Mouse (Mus musculus): ENCODE data around the gene Zfp451.
A peak's percentile ranks its signal among the peaks of the same experiment; 100 is the strongest.
"Not testable (repeated sequence)": the region's sequence is repeated elsewhere in the genome, so short reads cannot be mapped to it uniquely, and the experiment has no call there.

Gene Zfp451

DNA sequence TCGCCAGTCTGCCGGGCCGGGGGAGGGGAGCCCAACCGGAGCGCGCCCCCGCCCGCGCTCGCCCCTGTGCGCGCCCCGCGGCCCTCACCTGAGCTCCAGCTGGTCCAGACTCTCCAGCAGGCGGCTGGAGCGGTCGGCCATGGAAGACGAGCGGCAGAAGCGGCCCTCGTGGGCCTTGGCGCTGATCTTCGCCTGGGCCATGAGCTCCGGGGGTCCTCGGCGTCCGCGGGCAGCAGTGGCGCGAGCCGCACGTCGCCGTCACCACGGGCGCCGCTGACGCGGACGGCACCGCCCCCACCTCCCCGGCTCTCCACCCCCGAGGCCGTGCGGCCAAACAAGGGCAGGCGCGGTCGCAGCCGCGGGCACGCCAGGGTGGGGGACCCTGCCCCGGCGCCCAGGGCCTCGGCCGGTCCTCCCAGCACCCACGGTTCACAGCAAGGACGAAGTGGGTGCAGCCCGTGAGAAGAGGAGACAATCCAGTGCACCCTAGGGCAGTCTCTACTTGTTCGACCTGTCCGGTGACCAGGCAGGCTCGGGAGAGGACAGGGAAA, 56.8 kb downstream of the Zfp451 start, which contains the start of gene Bag2:
TSS of gene Bag2 (minus strand) at position 305 of the 551 bp plus-strand sequence.
- peak; percentile 61 for DNase-seq (ENCODE audit: low read depth)

DNA sequence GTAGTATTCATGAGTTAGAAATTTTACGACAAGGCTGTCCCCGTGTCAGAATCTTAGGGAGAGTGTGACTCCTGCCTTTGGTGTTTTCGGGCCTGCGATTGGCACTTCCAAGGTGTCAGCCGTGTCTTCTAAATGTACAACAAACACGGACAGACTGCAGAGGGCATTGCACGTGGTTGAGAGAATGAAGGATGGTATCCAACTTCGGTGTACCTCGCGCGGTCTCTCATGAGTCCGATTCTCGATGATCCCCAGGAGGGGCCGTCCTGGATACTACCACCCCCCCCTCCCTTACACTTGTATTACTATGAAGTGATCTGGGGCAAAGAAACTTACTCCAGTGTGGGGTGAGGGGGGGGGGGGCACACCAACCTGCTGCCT, 57.4 kb downstream of the Zfp451 start:
- peak; percentile 41 for DNase-seq (ENCODE audit: low read depth)

DNA sequence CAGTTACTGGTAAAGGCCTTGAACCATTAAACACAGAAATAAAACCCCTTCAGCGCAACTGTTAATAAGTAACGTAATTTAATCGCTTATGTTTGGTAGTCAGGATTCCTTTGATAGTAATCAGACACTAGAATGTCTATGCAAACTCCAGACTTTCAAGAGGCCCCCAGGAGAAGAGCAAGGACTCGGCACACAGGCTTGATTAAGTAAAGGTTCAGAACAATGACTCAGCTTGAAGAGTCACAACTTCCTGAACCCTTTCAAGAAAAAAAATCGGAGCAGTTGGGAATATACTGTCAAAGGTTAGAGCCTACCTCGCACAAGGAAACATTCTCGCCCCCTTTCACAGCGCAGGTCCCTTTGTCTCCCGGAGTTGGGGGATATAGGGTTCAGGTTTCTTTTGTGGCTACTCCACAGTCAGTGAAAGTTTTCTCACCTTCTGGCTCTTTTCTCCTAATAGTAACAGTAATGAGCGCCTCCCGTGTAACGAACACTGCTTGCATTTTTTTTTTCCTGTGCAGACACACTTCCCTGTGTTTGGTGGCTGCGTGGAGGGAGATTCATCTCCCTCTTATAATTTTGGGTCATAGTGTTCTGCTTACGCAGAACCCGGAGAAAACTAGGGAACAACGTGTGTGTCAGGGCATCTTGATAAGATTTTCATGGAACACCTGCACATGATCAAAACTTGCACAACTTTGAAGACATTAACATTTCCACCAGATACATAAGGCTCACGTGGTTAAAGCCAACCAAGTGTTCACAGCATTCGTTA, 58.0 kb downstream of the Zfp451 start:
- DNase-seq (ENCODE audit: low read depth): peak; percentile 4

DNA sequence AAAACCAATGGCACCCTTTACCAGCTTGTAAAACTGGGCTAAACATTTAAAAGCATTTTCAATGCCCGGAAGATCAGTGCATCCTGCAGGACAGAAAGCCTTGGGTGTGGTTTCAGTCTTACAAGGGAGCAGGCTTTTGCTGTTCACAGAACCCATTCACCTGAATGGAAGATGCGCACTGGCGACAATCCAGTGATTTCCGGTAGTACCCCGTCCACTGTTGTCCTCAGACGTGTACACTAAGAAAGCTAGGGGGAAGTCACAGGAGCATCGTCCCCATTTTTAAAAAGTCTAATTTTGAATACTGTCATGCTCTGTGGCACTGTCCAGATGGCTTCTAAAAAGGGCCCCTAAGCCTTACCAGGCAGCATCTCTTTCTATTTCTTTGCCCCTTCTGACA, 58.6 kb downstream of the Zfp451 start:
- no peak for DNase-seq (ENCODE audit: low read depth)

DNA sequence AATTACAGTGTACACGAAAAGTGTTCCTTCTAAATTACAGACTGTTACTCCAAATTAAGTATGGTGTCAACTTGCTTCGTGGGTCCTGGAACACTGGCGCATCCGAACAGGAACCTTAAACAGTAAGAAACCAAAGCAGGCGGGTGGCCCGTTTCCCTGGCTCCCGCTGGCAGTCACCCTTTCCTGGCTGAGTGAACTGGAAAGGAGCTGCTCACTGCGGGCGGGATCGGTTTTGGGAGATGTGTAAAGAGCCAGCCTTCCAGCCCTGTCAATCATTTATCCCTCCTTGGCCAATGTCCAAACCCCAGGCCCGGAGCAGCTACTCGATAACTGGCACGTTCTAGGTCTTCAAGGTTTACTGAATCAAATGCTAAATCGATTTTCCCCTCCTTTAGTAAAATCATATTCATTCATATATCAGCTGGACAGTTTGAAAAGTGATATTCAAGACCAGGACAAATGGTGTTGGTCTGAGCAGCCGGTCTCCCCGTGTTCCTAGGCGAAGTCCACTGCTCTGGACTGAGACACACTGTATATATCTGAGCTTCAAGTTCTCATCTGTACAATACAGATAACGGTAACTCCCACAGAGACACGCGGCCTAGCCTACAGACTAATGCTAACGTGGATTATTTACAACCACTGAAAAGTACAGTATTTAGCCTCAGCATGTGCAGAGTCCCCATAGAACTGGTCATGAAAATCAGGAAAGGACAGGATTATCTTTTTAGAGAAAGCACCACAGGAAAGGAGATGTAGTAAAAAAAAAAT, 59.2 kb downstream of the Zfp451 start:
- DNase-seq (ENCODE audit: low read depth): no peak

DNA sequence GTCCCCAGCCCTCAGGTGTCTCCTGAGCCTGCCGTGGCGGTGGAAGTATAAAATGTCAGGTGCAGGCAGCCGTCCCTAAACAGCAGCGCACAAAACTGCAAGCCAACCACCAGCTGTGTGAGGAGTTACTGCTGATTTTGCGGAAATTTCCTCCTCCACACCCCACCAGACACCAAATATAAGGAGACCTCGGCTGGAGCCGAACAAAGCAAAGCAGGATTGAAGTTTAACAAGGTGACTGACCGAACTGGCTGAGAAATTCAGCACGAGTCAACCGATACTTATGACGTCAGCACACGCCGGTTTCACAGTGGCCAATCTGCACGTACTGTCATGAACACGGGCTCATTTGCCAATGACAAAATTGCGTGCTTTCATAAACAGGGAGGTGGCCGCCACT, 60.3 kb downstream of the Zfp451 start:
- no peak for DNase-seq (ENCODE audit: low read depth)

DNA sequence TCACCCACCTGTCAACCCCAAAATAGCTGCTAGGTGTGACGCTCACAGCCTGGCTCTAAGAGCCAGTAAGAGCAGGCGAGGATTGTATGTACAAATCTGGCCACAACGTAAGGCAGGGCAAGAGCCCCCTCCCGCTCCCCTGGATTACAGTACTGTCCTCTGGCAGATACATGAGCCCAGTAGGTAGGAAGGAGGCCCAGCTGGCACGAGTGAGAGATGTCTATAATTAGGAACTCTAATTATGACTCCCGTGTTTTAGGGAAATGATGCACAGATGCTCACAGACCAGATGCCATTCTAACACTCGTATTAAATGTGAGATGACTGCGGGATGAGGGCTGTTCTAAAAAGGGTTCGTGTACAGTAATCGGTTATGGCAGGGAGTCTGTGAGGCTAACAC, 63.1 kb downstream of the Zfp451 start:
- DNase-seq (ENCODE audit: low read depth): no peak

DNA sequence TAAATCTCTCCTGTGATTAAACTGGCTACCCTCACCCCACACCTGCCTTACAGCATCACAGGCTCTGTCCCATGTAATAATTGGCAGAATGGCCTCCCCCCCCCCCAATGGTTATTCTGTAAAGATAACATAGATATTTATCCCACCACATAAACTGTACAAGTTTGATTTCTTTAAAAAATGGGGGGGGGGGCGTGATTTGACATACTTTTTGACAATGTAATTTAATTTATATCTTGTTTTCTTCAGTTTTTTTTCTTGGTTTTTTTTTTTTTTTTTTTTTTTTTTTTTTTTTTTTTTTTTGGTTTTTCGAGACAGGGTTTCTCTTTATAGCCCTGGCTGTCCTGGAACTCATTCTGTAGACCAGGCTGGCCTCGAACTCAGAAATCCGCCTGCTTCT, 64.7 kb downstream of the Zfp451 start:
- not testable (repeated sequence) for DNase-seq (ENCODE audit: low read depth)

DNA sequence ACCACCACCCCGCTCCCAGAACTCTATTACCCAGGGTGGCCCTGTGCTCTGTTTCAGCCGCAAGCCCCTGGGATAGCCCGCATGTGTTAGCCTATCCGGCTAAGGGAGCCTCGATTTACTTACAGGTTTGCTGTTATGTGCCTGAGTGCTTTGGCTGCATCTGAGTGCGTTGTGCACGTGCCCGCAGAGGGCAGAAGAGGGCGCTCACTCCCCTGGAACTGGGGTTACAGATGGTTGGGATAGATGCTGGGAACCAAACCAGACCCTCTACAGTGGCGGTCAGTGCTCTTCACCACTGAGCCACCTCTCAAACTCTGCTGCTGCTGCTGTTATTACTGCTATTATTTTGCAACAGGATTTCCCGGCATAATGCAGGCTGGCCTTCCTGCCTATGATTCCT, 65.3 kb downstream of the Zfp451 start:
- no peak for DNase-seq (ENCODE audit: low read depth)

DNA sequence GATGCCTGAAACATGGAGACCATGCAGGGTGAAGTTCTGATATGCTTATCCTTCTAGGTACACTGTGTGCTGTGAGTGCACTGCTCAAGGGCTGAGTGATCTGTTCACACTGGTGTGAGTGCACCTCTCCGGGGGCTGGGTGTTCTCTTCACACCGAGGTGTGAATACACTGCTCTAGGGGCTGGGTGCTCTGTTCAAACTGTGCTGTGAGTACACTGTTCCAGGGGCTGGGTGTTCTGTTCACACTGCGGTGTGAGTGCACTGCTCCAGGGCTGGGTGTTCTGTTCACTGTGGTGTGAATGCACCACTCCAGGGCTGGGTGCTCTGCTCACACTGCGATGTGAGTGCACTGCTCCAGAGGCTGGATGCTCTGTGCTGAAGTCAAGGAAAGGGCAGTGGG, 68.5 kb downstream of the Zfp451 start:
- DNase-seq (ENCODE audit: low read depth): no peak

DNA sequence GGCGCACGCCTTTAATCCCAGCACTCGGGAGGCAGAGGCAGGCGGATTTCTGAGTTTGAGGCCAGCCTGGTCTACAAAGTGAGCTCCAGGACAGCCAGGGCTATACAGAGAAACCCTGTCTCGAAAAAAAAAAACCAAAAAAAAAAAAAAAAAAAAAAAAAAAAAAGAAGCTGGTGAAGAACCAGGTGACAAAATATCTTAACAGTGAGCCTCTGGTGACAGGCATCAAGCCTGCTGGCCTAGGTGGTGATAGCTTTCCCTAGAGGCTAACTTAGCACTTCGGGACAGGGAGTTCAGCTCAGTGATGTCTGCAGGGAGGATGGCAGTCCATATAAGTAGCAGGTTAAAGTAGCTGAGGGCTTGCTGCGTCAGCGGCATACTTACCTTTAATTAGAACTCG, 69.6 kb downstream of the Zfp451 start:
- DNase-seq (ENCODE audit: low read depth): not testable (repeated sequence)

DNA sequence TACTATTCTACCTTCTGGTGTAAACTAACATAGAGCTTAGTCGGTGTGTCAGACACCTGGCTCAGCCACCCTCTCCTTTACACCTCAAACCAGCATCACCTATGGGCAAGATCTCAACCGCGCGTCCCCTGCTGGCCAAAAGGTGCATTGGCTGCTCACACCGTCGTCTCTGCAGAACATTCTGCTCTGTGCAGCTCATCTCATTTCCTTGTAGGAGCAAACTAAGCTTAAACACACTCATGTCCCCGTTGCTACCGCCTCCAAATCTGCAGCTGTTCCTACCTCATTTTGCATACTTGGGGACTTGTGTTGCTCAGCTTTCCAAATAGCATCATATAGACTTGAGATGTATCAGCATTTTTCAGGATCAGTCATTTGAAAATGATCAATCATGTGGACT, 71.5 kb downstream of the Zfp451 start:
- DNase-seq (ENCODE audit: low read depth): peak; percentile 67

DNA sequence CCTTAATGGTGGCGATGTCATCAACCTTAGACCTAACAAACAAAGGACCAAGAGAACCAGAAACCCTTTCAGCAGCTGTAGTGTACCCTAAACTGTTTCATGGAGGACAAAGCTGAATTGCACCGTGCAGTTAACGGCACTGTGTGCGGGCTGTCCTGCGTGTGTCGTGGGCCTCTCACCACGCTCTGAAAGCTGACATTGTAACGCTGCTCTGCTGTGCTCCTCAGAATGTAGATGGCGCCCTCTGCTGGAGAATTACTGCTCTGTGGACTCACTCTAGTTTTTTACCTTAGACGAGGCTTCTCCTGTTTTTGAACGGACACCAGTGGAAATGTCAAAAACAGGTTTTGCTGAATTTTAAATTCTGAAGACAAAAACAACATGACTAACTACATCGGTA, 75.1 kb downstream of the Zfp451 start:
- DNase-seq (ENCODE audit: low read depth): peak; percentile 90

DNA sequence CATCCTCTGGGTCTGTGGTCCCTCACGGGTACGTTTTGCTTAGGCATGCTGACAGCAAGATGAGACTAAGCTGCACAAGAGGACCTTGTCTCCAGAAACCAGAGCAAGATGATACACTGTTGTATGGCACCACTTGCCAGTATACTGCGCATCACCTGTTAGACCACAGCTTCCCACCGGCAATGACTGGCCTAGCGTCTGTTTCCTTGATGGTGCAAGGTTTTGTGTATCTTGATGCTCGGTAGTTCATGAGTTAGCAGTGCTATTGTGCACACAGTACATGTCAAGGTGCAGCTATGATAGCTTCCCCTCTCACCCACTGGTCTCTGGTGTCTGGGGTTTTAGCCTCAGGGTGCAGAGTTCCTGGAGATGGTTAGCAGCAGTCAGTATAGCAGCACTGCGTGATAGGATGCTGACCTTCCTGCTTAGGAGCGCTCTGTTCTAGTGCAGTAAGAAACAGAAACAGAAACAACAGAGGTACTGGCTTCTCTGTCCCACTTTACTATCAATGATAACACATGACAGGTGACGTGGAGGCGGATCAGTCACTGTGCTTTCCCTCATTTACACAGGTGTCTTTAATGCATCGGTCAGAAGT, 75.6 kb downstream of the Zfp451 start:
- DNase-seq (ENCODE audit: low read depth): no peak

DNA sequence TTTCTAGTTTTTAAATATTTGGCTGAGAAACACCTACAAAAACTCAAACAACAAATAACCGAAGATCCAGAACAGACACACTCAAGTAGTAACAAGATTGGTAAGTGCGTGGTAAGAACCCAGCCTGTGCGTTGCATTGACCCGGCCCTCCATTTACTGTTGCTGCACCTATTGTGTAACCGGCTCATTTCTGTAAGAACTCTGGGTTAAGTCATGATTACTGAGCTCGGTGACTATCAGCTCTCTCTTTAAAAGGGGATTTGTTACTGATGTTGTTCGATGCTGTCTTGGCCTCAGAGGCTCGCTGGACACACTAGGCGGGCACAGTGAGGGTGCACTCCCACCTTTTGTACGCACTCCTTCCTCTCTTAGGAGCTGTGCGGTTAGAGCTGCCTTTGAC, 76.1 kb downstream of the Zfp451 start:
- no peak for DNase-seq (ENCODE audit: low read depth)

DNA sequence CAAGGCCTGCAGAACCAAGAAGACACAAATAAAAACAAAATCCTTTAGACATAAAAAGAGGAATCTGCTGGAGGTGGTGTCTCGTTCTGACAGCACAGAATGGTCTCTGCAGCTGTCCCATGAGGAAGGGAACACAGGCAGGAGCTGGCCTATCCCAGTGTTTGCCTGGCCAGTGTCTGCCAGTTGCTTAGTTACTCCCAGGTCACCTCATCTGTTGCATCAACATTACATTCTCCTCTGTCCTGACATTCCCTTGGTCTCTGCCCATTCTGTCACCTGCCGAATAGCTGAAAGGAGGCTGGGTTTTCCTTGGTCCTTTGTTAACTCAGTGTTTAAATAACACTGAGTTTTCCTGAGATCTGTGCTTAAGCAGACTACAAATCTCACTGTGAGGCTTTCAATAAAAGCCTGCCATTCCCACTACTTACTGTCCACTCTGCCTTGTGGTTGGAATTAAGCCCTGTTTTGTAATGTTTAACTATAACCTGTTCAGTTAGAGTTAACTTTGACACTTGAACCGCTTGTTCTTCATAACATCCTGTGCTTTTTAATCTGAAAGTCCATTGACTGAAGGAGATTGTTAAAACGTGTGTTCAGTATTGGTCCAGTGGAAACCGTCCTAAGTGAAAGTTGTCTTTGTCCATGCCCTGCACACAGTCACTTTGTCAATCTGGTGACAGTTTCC, 80.3 kb downstream of the Zfp451 start:
- DNase-seq (ENCODE audit: low read depth): no peak

DNA sequence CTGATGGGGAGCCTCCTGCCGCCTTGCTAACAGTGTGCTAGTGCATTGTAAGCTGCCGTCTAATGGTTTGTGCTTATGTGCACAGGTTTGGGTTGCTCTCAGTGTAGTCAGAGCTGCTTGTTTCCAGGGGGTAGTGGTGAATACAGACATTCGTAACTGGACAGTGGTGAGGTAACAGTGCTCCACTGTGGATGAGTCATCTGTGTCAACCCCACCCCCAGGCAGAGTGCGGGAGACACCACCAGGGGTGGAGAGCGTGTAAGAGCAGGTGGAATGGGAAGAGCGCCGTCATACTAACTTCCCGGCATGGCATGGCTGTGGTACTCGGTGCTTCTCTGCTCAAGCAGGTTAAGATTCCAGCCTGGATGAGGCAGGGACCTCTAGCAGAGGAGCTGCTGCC, 81.4 kb downstream of the Zfp451 start:
- DNase-seq (ENCODE audit: low read depth): no peak

DNA sequence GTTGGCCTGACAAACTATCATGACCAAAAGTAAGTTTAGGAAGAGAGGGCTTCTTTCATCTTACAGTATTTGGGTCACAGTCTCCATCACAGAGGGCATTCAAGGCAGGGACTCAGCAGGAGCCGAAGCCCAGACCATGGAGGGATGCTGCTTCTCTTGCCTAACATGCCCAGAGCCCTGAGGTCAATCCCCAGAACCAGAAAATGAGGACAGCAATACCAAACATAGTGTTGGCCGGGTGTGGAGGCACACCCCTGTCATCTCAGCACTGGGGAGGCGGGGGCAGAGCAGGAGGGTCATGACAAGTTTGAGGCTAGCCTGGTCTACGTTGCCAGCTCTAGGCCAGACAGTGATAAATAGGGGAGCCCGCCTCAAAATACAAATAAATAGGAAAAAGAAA, 89.3 kb downstream of the Zfp451 start:
- no peak for DNase-seq (ENCODE audit: low read depth)

DNA sequence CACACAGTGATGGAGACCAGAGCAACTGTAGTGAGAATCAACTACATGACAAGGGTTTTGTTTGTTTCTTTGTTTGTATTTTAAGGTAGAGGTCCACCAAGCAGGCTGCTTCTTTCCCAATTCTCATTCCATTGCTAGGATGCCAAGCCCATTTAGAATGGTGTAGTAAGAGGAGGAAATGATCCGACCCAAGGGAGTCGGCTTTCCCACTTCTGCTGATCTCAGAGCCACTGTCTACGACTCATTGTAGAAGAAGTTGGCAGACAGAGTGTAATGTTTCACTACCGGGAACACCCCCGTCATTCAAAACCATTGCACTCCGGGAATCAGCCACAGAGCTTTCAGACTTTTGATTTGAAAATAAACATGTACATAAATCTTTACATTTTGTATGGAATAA, 89.9 kb downstream of the Zfp451 start:
- no peak for DNase-seq (ENCODE audit: low read depth)

DNA sequence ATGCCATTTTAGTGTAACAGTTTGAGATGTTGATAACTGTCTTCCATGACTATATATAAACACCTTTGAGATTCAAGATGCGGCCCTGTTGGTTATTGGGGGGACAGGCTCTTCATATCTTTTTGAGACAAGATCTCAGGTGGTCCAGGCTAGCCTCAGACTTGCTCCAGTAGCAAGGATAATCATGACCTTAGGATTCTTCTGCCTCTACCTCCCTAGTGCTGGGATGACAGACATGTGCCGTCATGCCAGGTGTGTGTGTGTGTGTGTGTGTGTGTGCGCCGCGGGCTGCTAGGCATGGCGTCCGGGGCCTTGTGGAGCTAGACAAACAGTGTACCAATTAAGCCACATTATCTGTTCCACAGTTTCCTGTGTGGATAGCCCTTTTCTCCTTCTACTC, 93.4 kb downstream of the Zfp451 start:
- no peak for DNase-seq (ENCODE audit: low read depth)

DNA sequence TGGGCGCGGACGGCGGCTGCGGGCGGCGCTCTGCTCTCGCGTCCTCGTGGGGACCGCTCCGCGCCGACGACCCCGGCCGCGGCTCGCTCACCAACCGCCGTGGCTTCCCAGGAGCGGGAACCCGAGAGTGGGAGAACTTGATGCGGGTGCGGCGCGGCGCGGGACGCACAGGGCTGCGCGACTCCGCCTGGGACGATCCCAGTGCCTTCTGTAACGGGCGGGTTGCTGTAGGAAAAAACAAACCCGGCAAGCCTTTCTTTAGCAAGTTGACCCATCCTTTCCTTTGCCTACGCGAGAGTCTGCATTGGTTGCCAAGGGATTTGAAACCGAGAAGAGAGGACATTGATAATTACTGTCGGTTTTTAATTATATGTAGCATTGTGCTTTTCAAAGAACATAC, 94.2 kb downstream of the Zfp451 start:
- DNase-seq (ENCODE audit: low read depth): no peak

DNA sequence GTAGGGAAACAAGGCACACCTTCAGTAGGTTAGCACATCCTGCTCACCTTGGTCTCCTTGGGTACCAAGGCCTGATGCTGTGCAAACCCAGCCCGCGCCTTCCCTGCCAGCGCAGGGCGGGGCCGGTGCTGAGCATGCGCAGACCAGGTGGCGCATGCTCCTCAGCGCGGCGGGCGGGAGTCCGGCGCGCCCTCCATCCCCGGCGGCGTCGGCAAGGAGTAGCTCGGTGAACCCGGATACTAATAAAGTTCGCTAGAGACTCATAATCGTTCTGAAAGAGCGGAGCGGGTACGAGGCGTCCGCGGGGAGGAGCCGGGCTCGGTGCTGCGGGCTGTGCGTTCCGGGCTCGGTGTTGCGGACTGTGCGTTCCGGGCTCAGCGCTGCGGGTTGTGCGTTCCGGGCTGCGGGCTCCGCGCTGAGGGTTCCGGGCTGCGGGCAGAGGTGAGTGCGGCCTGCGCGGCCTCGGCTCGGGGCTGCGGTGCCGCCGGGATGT, 94.6 kb downstream of the Zfp451 start, which contains the start of gene Rab23:
TSS of gene Rab23 (plus strand) at position 155 of the 493 bp plus-strand sequence.
- peak; percentile 90 for DNase-seq (ENCODE audit: low read depth)

All from induced T-regulatory cell, adult 2 months (primary cell).